Mouse (Mus musculus) heart, postnatal 0 days (tissue): Measurements from ENCODE around the gene Fbxo31. TPM values are rescaled to one million over a fixed set of nuclear protein-coding genes. Genes with fewer than 3 reads are reported as not detected.
A peak's percentile ranks its signal among the peaks of the same experiment; 100 is the strongest.

ENCODE experiments used
- ATAC-seq: fragments of 200-750 bp; cut with Nextera tagmentation; 2 replicates; pipeline ENCODE4 v1.8.0; 2017; ENCODE audit warnings: low read depth, moderate number of reproducible peaks, moderate library complexity; ENCODE audit not compliant: insufficient read depth
- DNase-seq: peaks from one replicate; pipeline ENCODE4 v3.0.0-alpha.2; 2016; ENCODE audit warnings: low spot score
- H3K27ac ChIP-seq: fragments of 300-500 bp; sonication (generic); 2 replicates; pipeline ENCODE4 v1.5.1; 2014; ENCODE audit warnings: low read depth, mild to moderate bottlenecking
- H3K27me3 ChIP-seq: fragments of 300-500 bp; sonication (generic); 2 replicates; pipeline ENCODE4 v1.6.1; 2014; ENCODE audit warnings: low read length, mixed read lengths; ENCODE audit not compliant: control insufficient read depth, insufficient read depth
- H3K36me3 ChIP-seq: fragments of 300-500 bp; sonication (generic); replicated peaks from 2 replicates; pipeline ENCODE4 v1.6.1; 2014; ENCODE audit warnings: low read length, mixed read lengths; ENCODE audit not compliant: control insufficient read depth, insufficient read depth
- H3K4me1 ChIP-seq: fragments of 300-500 bp; sonication (generic); 2 replicates; pipeline ENCODE4 v1.6.1; 2014; ENCODE audit warnings: antibody characterized with exemption; ENCODE audit not compliant: control insufficient read depth, insufficient read depth
- H3K4me2 ChIP-seq: fragments of 300-500 bp; sonication (generic); 2 replicates; pipeline ENCODE4 v1.6.1; 2014; ENCODE audit warnings: low read depth, mild to moderate bottlenecking, low read length, moderate library complexity
- H3K4me3 ChIP-seq: fragments of 300-500 bp; sonication (generic); 2 replicates; pipeline ENCODE4 v1.5.1; 2014; ENCODE audit warnings: low read depth, low read length
- H3K9ac ChIP-seq: fragments of 300-500 bp; sonication (generic); replicated peaks from 2 replicates; pipeline ENCODE4 v1.6.1; 2014; ENCODE audit warnings: low read depth, low read length, mixed read lengths
- H3K9me3 ChIP-seq: fragments of 300-500 bp; sonication (generic); replicated peaks from 2 replicates; pipeline ENCODE4 v1.6.1; 2016; ENCODE audit warnings: low read length; ENCODE audit not compliant: control insufficient read depth
- CTCF ChIP-seq: IDR thresholded peaks from 2 replicates; pipeline ENCODE4 v1.5.1; 2016; ENCODE audit warnings: antibody characterized with exemption, control low read depth, low read depth
- EP300 ChIP-seq: IDR thresholded peaks from 2 replicates; pipeline ENCODE4 v1.6.1; 2016; ENCODE audit warnings: antibody characterized with exemption, low read depth
- WGBS: fragments of 180-500 bp; shearing (Covaris S2); extraction: QIAGEN DNeasy Blood & Tissue Kit; methylation state at CpG from one replicate; pipeline ENCODE4 v1.1.7; 2014; 5-methylcytosine and 5-hydroxymethylcytosine counted together
- polyA plus RNA-seq: library from polyadenylated mRNA; unstranded; fragments of >200 nt; fragmentation: Nextera tagmentation; extraction: Ambion mirVana; gene quantifications from 2 replicates; pipeline ENCODE4 v1.2.1, GENCODE M21; 2015
- total RNA-seq: library from RNA; depleted of rRNA; stranded (reverse); fragments of >200 nt; gene quantifications from 2 replicates; pipeline ENCODE4 v1.2.3, GENCODE M21; 2014; ENCODE audit warnings: low replicate concordance

The Fbxo31 gene
- total and polyA plus RNA-seq, 2 experiments from 2014 or later: 12.7 to 28.9 TPM

DNA sequence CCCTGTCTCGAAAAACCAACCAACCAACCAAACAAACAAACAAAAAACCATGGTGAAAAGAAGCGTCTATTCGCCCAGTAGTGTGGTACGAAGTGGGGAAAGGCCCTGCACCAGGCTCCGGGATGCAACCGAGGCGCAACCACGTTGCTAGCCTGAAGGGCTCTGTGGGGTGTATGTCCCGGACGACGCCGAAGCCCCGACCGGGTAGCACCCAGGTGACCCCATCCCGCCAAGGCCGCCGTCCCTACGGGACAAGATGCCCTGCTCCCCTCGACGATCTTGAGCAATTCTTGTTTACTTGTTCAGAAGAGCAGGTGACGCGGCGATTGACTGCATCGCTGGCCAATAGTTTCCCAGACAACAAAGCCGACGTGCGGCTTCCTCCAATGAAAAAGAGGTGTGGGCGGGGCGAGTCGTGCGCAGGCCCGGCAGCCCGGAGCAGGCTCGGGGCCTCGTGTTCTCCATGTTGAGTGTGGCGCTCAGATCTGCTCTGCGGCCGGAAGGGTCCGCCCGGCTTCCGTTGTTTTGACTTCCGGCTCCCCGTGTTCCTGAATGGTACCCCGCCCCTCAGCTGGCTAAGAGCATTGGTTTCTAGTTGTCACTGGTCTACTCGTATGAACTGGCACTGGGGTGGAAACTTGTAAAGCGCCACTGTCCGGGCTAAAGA, 6.7 kb upstream of the Fbxo31 start:
- Histone ChIP-seq H3K4me1 (0 out of 2 replicates have a peak, but pooled peaks cover 4% of the 10 kb centered on the region), H3K27me3 (no peaks in the 10 kb centered on the region), H3K9ac (peak overlapping the region; percentile 68), H3K36me3 (no peaks in the 10 kb centered on the region), H3K27ac (peak overlapping the region; percentile 77), H3K4me2 (peak overlapping the region; percentile 83), H3K4me3 (peak overlapping the region; percentile 69), H3K9me3 (no peaks in the 10 kb centered on the region)
- 1% methylated on average over 47 of the region's 47 CpGs for WGBS
- DNase-seq (peak; percentile 98), ATAC-seq (peak; percentile 93)
- TF ChIP-seq EP300: peak; percentile 90
- no peak for TF ChIP-seq CTCF

DNA sequence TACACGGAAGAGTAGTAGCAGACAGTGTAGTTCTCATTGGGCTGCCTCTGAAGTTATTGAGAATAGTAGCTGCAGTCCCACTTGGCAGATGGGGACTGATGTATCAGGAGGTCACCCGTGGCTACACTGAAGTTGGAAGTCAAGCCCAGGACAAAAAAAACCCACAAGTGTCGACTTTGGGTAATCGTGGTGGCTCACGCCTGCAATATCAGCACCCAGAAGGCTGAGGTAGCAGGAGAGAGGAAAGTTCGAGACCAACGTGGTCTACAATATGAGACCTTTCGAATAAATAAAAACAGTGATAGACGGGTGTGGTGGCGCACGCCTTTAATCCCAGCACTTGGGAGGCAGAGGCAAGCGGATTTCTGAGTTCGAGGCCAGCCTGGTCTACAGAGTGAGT, 6.1 kb upstream of the Fbxo31 start:
- H3K36me3 ChIP-seq: no peaks in the 10 kb centered on the region
- H3K4me3 ChIP-seq: peak overlapping the region; percentile 69
- DNase-seq: no peak
- H3K9me3 ChIP-seq: no peaks in the 10 kb centered on the region
- peak overlapping the region; percentile 68; the same call in 1 of the 2 replicates for H3K9ac ChIP-seq
- ATAC-seq: no peak
- peak overlapping the region; percentile 83 for H3K4me2 ChIP-seq
- 38% methylated on average over 13 of the region's 13 CpGs for WGBS
- peak overlapping the region; percentile 77 for H3K27ac ChIP-seq
- TF ChIP-seq EP300: no peak
- no peak for TF ChIP-seq CTCF
- no peaks in the 10 kb centered on the region for H3K27me3 ChIP-seq
- H3K4me1 ChIP-seq: 0 out of 2 replicates have a peak, but pooled peaks cover 4% of the 10 kb centered on the region

DNA sequence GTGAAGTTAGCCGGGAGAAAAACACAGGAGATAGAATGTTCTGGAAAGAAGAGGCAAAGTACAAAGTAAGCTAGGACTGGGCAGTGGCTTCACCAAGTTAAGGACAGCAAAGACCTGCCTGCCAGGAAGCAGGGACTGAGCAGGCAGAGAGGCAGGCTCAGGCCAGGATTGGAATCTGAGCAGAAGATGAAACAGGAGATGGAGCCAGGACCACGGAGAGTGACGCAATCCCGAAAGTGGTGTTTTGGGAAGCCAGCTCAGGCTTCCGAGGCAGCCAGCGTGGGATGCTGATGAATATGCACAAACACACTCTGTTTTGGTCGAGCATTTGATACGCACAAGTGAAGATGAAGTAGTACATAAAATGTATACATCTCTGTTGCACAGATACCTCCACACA, 5.0 kb upstream of the Fbxo31 start:
- Histone ChIP-seq H3K4me3 (no peak overlapping the region), H3K27me3 (no peaks in the 10 kb centered on the region), H3K4me1 (0 out of 2 replicates have a peak, but pooled peaks cover 4% of the 10 kb centered on the region), H3K9me3 (no peaks in the 10 kb centered on the region), H3K9ac (no peak overlapping the region), H3K36me3 (no peaks in the 10 kb centered on the region), H3K27ac (no peak overlapping the region), H3K4me2 (no peak overlapping the region)
- no peak for TF ChIP-seq EP300
- TF ChIP-seq CTCF: no peak
- no peak for DNase-seq
- WGBS: 35% methylated on average over 8 of the region's 8 CpGs
- ATAC-seq: no peak

DNA sequence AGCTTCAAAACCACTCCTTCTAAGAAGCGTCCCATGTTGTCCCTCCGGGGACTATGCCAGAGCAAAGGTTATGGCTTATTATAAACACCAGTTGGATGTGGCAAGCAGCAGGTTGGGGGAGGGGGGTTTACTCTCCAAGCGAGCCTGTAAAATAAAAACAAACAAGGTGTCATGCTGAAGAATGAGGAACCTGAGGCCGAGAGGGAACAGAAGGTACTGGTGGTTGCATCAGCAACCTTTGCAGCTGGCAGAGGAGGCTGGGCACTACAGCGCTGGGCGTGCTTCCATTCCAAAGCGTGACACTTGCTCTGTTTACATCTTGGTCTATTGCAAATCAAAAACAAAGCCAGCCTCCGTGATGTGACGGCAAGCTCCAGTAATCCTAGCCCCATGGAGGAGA, 1.9 kb upstream of the Fbxo31 start:
- WGBS: 43% methylated on average over 9 of the region's 9 CpGs
- Histone ChIP-seq H3K9ac (no peak overlapping the region), H3K4me2 (no peak overlapping the region), H3K36me3 (no peaks in the 10 kb centered on the region), H3K4me3 (no peak overlapping the region), H3K4me1 (peaks cover 17% of the 10 kb centered on the region; the same call in 1 of the 2 replicates), H3K27ac (no peak overlapping the region; the same call in 1 of the 2 replicates), H3K9me3 (no peaks in the 10 kb centered on the region), H3K27me3 (no peaks in the 10 kb centered on the region)
- no peak for TF ChIP-seq CTCF
- TF ChIP-seq EP300: no peak
- ATAC-seq: no peak
- no peak for DNase-seq

DNA sequence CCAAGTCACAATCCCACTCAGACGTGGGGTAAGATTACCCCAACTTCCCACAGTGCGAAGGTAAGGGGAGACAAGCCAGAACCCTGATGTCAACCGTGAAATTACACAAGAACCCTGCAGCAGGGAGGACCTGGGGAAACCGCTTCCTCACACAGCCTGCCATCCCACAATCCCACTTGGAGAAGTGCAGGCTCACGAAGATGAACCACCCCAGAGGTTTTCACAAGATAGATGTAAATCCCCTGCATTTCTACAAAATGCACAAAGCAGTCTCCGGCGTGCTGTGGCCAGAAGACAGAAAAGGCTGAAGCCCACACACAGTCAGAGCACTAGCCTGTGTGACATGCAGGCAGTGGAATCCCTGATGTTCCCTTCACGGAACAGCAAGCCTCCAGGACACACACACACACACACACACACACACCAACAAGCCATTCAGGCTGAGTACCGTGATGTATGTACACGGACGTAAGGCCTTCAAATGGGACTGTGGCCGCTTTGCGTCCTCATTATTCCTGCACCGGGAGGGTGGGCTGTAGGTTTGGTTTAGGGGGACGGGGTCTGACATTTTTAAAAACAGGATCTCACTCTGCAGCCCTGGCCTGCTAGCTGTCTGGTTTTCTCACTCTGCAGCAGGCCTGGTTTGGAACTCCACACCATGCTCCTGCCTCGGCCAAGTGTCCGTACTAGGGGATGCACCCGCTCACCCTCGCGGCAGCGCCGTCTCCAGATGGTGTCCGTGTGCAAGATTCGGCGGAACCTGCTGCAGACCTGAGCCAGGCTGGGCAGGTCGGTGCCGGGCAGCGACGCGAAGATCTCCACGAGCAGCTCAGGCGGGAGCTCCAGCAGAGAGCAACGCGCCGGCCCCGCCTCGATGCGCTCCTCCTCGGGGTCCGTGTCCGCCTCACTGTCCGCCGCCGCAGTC, 593 bp downstream of the Fbxo31 start:
- peak overlapping the region; percentile 70 for H3K27ac ChIP-seq
- peak; percentile 1; the same call in 1 of the 2 replicates for ATAC-seq

More for the DNA sequence above, 593 bp downstream of the Fbxo31 start:
- Histone ChIP-seq H3K9ac (peak overlapping the region; percentile 73), H3K9me3 (no peaks in the 10 kb centered on the region), H3K27me3 (no peaks in the 10 kb centered on the region), H3K4me3 (peak overlapping the region; percentile 73), H3K4me2 (peak overlapping the region; percentile 91), H3K4me1 (peaks cover 19% of the 10 kb centered on the region), H3K36me3 (no peaks in the 10 kb centered on the region)
- no peak for DNase-seq
- TF ChIP-seq EP300 (no peak), CTCF (no peak)
- 3% methylated on average over 40 of the region's 44 CpGs for WGBS
